Mouse (Mus musculus) brain, embryonic 14.5 days (tissue): Measurements from ENCODE around the gene Raf1. TPM values are rescaled to one million over a fixed set of nuclear protein-coding genes. Genes with fewer than 3 reads are reported as not detected.

Experiments
- DNase-seq: peaks from one replicate; pipeline ENCODE4 v3.0.0-alpha.2; 2011; ENCODE audit warnings: low read depth
- CTCF ChIP-seq: fragments of 200-500 bp; IDR thresholded peaks from 2 replicates; pipeline ENCODE4 v1.5.1; 2012; ENCODE audit warnings: inconsistent platforms, mild to moderate bottlenecking, moderate library complexity, borderline replicate concordance; ENCODE audit not compliant: insufficient read depth, insufficient read length; ENCODE audit errors: extremely low read depth
- POLR2A ChIP-seq: fragments of 200-500 bp; IDR thresholded peaks from 2 replicates; pipeline ENCODE4 v1.6.1; 2012; ENCODE audit warnings: mild to moderate bottlenecking, inconsistent platforms, borderline replicate concordance; ENCODE audit not compliant: poor library complexity, insufficient read depth, insufficient read length, severe bottlenecking; ENCODE audit errors: extremely low read depth
- polyA plus RNA-seq: library from polyadenylated mRNA; depleted of rRNA; stranded (reverse); fragments of >200 nt; gene quantifications from 2 replicates; pipeline ENCODE4 v1.2.3, GENCODE M21; 2012; rRNA removed

The Raf1 gene
- 249 and 289 TPM in 2 replicates for polyA plus RNA-seq

- TF ChIP-seq CTCF (peak; percentile 4; the same call in 1 of the 2 replicates), POLR2A (peak; percentile 70)
- DNase-seq = peak; percentile 99
Observed at GRCm38 (mm10) chr6:115676452-115677128, at the start of gene Raf1. Raf1 (minus strand) TSS chr6:115676635.

GRCm38 (mm10) chr6:115722246-115722645 lies 45.8 kb upstream of the Raf1 start:
- no peak for DNase-seq
- TF ChIP-seq POLR2A = no peak
- TF ChIP-seq CTCF = no peak

- DNase-seq = peak; percentile 90
- no peak for TF ChIP-seq POLR2A
- TF ChIP-seq CTCF = peak; percentile 20; the same call in 1 of the 2 replicates
Observed at GRCm38 (mm10) chr6:115717715-115718558, 41.5 kb upstream of the Raf1 start.

- TF ChIP-seq CTCF (no peak), POLR2A (no peak)
- DNase-seq = no peak
Observed at GRCm38 (mm10) chr6:115717101-115717652, 40.7 kb upstream of the Raf1 start.

GRCm38 (mm10) chr6:115711261-115711660 lies 34.8 kb upstream of the Raf1 start:
- TF ChIP-seq CTCF (no peak), POLR2A (no peak)
- no peak for DNase-seq

GRCm38 (mm10) chr6:115702901-115703300 lies 26.5 kb upstream of the Raf1 start:
- TF ChIP-seq CTCF (no peak), POLR2A (no peak)
- DNase-seq = no peak

GRCm38 (mm10) chr6:115701302-115701701 lies 24.9 kb upstream of the Raf1 start:
- TF ChIP-seq CTCF (peak; percentile 42; the same call in 1 of the 2 replicates), POLR2A (no peak)
- no peak for DNase-seq

GRCm38 (mm10) chr6:115700778-115701177 lies 24.3 kb upstream of the Raf1 start:
- DNase-seq = no peak
- TF ChIP-seq CTCF = no peak
- no peak for TF ChIP-seq POLR2A

GRCm38 (mm10) chr6:115698699-115699098 lies 22.3 kb upstream of the Raf1 start:
- peak; percentile 20; the same call in 1 of the 2 replicates for TF ChIP-seq CTCF
- no peak for TF ChIP-seq POLR2A
- no peak for DNase-seq

- TF ChIP-seq CTCF (no peak), POLR2A (no peak)
- peak; percentile 37 for DNase-seq
Observed at GRCm38 (mm10) chr6:115697739-115698558, 21.5 kb upstream of the Raf1 start.

- TF ChIP-seq CTCF = no peak
- no peak for DNase-seq
Observed at GRCm38 (mm10) chr6:115696707-115697215, 20.3 kb upstream of the Raf1 start.

- no peak for TF ChIP-seq POLR2A
- DNase-seq = no peak
Observed at GRCm38 (mm10) chr6:115695124-115695523, 18.7 kb upstream of the Raf1 start.
